Mouse (Mus musculus) small intestine, adult 2 months (tissue): Measurements from ENCODE around the gene Pam16. TPM values are rescaled to one million over a fixed set of nuclear protein-coding genes. Genes with fewer than 3 reads are reported as not detected.

Experiments
- H3K27ac ChIP-seq: fragments of 200-500 bp; 2 replicates; pipeline ENCODE4 v1.5.1; 2012; ENCODE audit warnings: low read depth, low read length, control low read depth, inconsistent platforms; ENCODE audit not compliant: insufficient read depth
- H3K27me3 ChIP-seq: fragments of 200-500 bp; 2 replicates; pipeline ENCODE4 v1.6.1; 2012; ENCODE audit warnings: mild to moderate bottlenecking, moderate library complexity, low read length, inconsistent platforms; ENCODE audit not compliant: control insufficient read depth, insufficient read depth
- H3K36me3 ChIP-seq: fragments of 200-500 bp; 2 replicates; pipeline ENCODE4 v1.6.1; 2012; ENCODE audit warnings: mild to moderate bottlenecking, low read length, control low read depth, inconsistent platforms; ENCODE audit not compliant: control insufficient read depth, insufficient read depth
- H3K4me1 ChIP-seq: fragments of 200-500 bp; 2 replicates; pipeline ENCODE4 v1.6.1; 2012; ENCODE audit warnings: low read length, inconsistent platforms, mixed read lengths; ENCODE audit not compliant: control insufficient read depth, insufficient read depth, insufficient read length
- H3K4me3 ChIP-seq: fragments of 200-500 bp; 2 replicates; pipeline ENCODE4 v1.5.1; 2012; ENCODE audit warnings: low read depth, mild to moderate bottlenecking, control low read depth, inconsistent platforms, low read length, moderate library complexity
- CTCF ChIP-seq: fragments of 200-500 bp; IDR thresholded peaks from 2 replicates; pipeline ENCODE4 v1.5.1; 2012; ENCODE audit warnings: low read depth, mild to moderate bottlenecking, control low read depth, inconsistent platforms, low read length, moderate library complexity, mixed read lengths; ENCODE audit not compliant: insufficient replicate concordance, insufficient read length; ENCODE audit errors: extremely low read depth
- POLR2A ChIP-seq: fragments of 200-500 bp; IDR thresholded peaks from 2 replicates; pipeline ENCODE4 v1.6.1; 2012; ENCODE audit warnings: low read depth, mild to moderate bottlenecking, control low read depth, inconsistent platforms, low read length, moderate library complexity
- WGBS: fragments of 180-500 bp; shearing (Covaris S2); methylation state at CpG from one replicate; pipeline ENCODE4 v1.1.7; 2018; 5-methylcytosine and 5-hydroxymethylcytosine counted together
- polyA plus RNA-seq: library from polyadenylated mRNA; depleted of rRNA; stranded (reverse); fragments of >200 nt; gene quantifications from 2 replicates; pipeline ENCODE4 v1.2.3, GENCODE M21; 2012

Gene Pam16
- polyA plus RNA-seq, 1 experiment, result 8.7 TPM

DNA sequence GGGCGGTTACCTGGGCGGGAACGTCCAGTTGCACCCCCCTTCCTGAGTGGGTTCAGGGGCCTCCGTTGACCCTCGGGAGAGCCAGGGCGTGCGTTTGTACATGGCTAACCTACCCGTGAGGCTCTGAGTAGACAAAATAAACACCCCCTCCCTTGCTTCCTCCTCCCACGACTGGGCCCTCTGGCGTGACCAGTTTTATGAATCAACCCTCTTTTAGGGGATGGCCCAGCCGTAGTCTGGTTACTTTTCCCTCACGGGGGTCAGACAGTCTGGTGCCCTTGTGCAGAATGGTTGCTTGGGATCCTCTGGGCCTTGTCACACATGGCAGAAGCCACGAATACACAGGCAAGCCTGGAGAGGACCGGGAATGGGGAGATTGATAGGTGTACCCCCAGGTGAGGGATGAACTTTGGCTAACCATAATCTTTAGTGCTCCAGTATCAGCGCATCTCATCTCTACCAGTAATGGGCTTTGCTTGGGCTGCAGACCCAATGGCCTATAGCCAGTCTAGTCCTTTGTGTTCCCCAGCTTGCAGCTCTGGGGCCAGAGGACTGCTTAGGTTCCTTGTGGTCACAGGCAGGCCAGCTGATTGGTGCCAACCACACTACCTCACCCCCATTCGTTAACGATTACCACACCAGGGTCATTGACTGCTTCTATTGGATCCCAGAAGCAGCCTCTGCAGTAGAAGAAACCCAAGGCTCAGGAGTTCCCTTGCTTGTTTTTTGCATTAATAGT, 15.6 kb upstream of the Pam16 start:
- no peak for TF ChIP-seq POLR2A
- TF ChIP-seq CTCF, result no peak
- Histone ChIP-seq H3K4me3 (peak overlapping the region; percentile 71), H3K27ac (peak overlapping the region; percentile 36; the same call in 1 of the 2 replicates), H3K27me3 (no peaks in the 10 kb centered on the region), H3K36me3 (peaks cover 16% of the 10 kb centered on the region), H3K4me1 (peaks cover 16% of the 10 kb centered on the region)
- 10% methylated on average over 17 of the region's 17 CpGs for WGBS

DNA sequence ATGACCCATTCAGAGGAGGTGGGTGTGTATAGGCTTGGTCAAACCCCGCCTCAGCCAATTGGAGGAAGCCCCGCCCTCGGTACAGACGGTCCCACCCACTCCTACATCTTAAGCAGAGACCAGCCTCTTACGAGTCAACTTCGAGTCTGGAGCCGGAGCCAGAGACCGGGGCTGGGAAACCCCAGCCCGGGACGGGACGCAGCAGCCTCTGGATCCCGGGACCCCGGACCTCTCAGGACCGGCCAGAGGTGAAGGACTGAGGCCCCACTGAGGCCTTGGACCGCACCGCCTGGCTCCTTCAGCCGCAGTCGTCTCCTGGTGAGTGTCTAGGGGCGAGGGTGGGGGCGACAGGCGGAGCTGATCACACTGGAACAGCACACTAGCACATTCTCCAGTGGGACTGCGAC, 15.0 kb upstream of the Pam16 start, which contains the start of the genes Vasn and Dnaja3:
Vasn (plus strand) TSS at position 111 of the 407 bp plus-strand sequence.
Dnaja3 (plus strand) TSS at position 159 of the 407 bp plus-strand sequence.
- Histone ChIP-seq H3K27ac (peak within 1 kb of the TSS; percentile 36; the same call in 1 of the 2 replicates), H3K27me3 (no peaks in the 10 kb centered on the region), H3K36me3 (peaks cover 21% of the 10 kb centered on the region), H3K4me1 (peaks cover 16% of the 10 kb centered on the region), H3K4me3 (peak within 1 kb of the TSS; percentile 71)
- peak; percentile 31; the same call in 1 of the 2 replicates for TF ChIP-seq POLR2A
- no peak for TF ChIP-seq CTCF
- 6% methylated on average over 22 of the region's 22 CpGs for WGBS

DNA sequence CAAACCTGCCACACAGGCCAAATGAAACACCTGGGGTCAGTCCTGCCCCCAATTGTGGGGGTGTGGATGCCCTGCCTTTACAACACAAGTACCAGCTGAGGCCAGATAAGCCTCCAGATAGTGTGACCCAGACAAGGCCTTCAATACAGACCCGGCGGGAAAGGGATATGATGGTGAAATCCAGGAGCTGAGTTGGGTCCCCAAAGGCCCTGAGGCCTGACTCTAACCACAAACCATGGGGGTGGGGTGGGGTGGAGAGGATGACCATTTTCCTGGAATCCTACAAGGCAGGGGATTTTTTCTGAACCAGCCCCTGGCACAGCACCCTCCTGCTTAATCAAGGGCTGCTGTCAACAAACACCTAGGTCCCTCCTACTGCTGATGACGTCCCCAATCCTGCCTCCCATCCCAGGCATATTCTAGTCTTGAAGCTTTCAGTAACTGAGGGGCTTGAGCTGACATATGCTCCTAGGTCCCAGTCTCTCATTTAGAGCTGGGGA, 14.2 kb upstream of the Pam16 start:
- Histone ChIP-seq H3K27ac (no peak overlapping the region), H3K4me1 (peaks cover 16% of the 10 kb centered on the region), H3K36me3 (peaks cover 25% of the 10 kb centered on the region), H3K4me3 (no peak overlapping the region), H3K27me3 (no peaks in the 10 kb centered on the region)
- TF ChIP-seq POLR2A (0 out of 2 replicates have a peak, but pooled peaks have one; percentile 10), CTCF (no peak)
- 89% methylated on average over 3 of the region's 3 CpGs for WGBS

DNA sequence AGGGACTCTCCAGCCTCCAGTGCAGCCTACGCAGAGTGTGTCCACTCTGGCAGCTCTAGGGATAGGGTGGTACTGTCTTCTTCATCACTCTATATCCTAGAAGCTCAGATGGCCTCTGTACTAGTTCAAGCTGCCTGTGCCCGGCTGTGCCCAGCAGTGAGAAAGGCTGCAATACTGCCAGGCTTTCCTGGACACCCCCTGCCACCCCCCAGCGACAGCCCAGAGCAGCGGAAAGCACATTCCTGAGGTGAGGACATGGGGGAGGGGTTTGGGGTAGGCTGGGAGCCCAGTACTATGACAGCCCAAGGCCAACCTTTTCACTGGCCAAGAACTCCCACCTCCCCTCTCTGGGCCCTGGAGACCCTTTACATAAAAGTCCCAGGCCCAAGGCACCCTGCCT, 11.0 kb upstream of the Pam16 start:
- H3K27me3 ChIP-seq, result no peaks in the 10 kb centered on the region
- H3K36me3 ChIP-seq, result peaks cover 45% of the 10 kb centered on the region
- H3K4me1 ChIP-seq, result peaks cover 7% of the 10 kb centered on the region; the same call in 1 of the 2 replicates
- no peak for TF ChIP-seq POLR2A
- TF ChIP-seq CTCF, result no peak
- no peak overlapping the region for H3K27ac ChIP-seq
- 90% methylated on average over 4 of the region's 4 CpGs for WGBS
- H3K4me3 ChIP-seq, result no peak overlapping the region

DNA sequence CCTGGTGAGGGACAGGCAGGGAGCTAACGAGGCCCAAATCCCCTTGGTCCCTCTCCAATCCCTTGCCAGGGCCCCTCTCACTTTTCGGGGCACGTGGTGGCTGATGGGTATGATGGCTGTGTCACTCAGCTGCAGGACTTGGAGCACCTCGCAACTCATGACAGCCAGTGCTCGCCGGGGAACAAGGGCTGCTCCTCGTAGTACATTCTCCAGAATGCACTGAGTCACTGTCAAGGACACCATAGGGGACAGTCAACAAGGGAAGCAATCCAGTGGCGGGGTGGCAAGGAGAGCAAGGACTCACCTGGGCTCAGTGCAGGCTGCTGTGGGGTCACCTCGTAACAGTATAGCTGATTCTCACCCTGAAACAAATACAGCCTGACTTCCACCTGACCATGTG, 9.9 kb upstream of the Pam16 start:
- no peak overlapping the region for H3K27ac ChIP-seq
- no peak overlapping the region for H3K4me3 ChIP-seq
- no peaks in the 10 kb centered on the region for H3K4me1 ChIP-seq
- peaks cover 48% of the 10 kb centered on the region for H3K36me3 ChIP-seq
- WGBS, result 92% methylated on average over 9 of the region's 9 CpGs
- no peak for TF ChIP-seq CTCF
- no peak for TF ChIP-seq POLR2A
- no peaks in the 10 kb centered on the region for H3K27me3 ChIP-seq

DNA sequence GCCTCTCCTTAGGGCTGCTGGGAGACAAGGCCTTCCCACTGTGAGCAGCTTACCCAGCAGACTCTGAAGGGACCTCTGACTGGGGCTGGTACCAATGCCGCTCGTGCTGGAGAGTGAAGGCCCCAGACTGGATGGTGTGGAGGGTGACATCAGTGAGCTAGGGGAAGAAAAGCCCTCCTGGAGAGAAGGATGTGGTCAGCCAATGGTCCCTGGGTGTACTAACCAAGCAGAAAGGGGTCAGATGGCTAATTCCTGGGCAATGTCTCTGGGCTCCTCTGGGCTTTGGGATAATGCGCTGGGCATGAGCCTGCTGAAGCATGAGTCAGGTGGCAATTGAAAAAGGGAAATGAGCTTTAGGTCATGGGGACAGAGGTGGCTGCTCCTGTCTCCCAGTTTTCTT, 8.9 kb upstream of the Pam16 start:
- Histone ChIP-seq H3K4me1 (no peaks in the 10 kb centered on the region), H3K4me3 (no peak overlapping the region), H3K27ac (no peak overlapping the region), H3K36me3 (peaks cover 53% of the 10 kb centered on the region), H3K27me3 (no peaks in the 10 kb centered on the region)
- TF ChIP-seq CTCF, result no peak
- no peak for TF ChIP-seq POLR2A
- 95% methylated on average over 3 of the region's 3 CpGs for WGBS

DNA sequence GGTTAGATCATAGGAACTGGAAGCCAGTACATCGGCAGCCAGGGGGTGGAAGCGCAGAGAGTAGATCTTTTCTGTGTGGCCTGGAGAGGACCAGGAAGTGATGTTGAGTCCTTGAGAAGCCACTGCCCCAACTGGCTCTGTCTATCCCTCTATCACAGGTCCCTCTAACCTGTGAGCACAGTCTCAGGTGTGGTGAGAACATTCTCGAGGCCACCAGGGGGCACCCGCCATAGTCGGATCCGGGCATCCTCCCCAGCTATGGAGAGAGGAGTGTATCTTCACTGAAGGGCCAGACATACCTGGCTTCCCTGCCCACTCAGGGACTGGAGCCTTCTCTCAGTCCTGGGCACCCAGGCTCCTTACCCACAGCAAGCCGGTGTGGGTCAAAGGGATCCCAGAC, 7.3 kb upstream of the Pam16 start:
- no peaks in the 10 kb centered on the region for H3K27me3 ChIP-seq
- no peak overlapping the region for H3K27ac ChIP-seq
- H3K4me1 ChIP-seq, result no peaks in the 10 kb centered on the region
- peaks cover 57% of the 10 kb centered on the region for H3K36me3 ChIP-seq
- 53% methylated on average over 7 of the region's 7 CpGs for whole genome bisulfite sequencing
- no peak overlapping the region for H3K4me3 ChIP-seq
- TF ChIP-seq POLR2A, result no peak
- TF ChIP-seq CTCF, result peak; percentile 44; the same call in 1 of the 2 replicates
